ENCODE assay signal across 11 mouse cellular contexts in genomic region chr3:36406340-36406739, GRCm38 (mm10).
DNase-seq lines count a peak whose midpoint lies in the region; ATAC-seq and TF ChIP-seq lines count a peak whose summit lies in the region.
"Had no signal": no experiment of that assay in that cellular context is flagged by ENCODE, and none has a peak within 500 bp of the region (broad histone marks: within the 10 kb centered on the region; RNA-seq: fewer than 3 reads in every experiment).

No protein-coding gene starts in this region.

- intact Hi-C loops in heart, adult 2 months (cut with DNase I), result no loop called here
- intact Hi-C loops in heart, postnatal 25 days (cut with DNase I), result no loop called here

- peaks cover 8% of the 10 kb centered on the region for H3K36me3 ChIP-seq in heart, adult 2 months (ENCODE audit: control insufficient read depth, insufficient read depth, low read length)
- no peaks in the 10 kb centered on the region for H3K36me3 ChIP-seq in heart, embryonic 12.5 days
- H3K36me3 ChIP-seq in lung, postnatal 0 days (ENCODE audit: insufficient read depth, low read length), result no peaks in the 10 kb centered on the region
- H3K36me3 ChIP-seq in kidney, embryonic 14.5 days (ENCODE audit: control insufficient read depth, insufficient read depth, low read length), result no peaks in the 10 kb centered on the region
- H3K36me3 ChIP-seq: G1E; limb, embryonic 12.5 days; midbrain, embryonic 13.5 days had no signal

- H3K27ac ChIP-seq in heart, adult 2 months, result peak overlapping the region; percentile 68
- no peak overlapping the region for H3K27ac ChIP-seq in heart, embryonic 12.5 days (ENCODE audit: poor library complexity, severe bottlenecking)
- H3K27ac ChIP-seq in lung, postnatal 0 days (ENCODE audit: low read length), result no peak overlapping the region
- H3K27ac ChIP-seq in kidney, embryonic 14.5 days (ENCODE audit: low read depth, low read length), result no peak overlapping the region
- H3K27ac ChIP-seq: limb, embryonic 12.5 days; midbrain, embryonic 13.5 days had no signal

- WGBS in heart, adult 2 months, result 34% methylated on average over 2 of the region's 2 CpGs
- 57% methylated on average over 2 of the region's 2 CpGs for WGBS in heart, embryonic 12.5 days
- 40% methylated on average over 2 of the region's 2 CpGs for WGBS in lung, postnatal 0 days
- 74% methylated on average over 2 of the region's 2 CpGs for WGBS in kidney, embryonic 14.5 days

- no peak for TF ChIP-seq CTCF in heart, adult 2 months (IDR thresholded peaks at IDR 0.05)
- TF ChIP-seq CTCF in lung, postnatal 0 days (IDR thresholded peaks at IDR 0.05), result no peak

- no peaks in the 10 kb centered on the region for H3K27me3 ChIP-seq in heart, adult 2 months (ENCODE audit: control insufficient read depth, insufficient read depth, low read length)
- H3K27me3 ChIP-seq in heart, embryonic 12.5 days (replicated peaks), result no peaks in the 10 kb centered on the region
- H3K27me3 ChIP-seq in lung, postnatal 0 days (replicated peaks; ENCODE audit: insufficient read depth, low read length), result no peaks in the 10 kb centered on the region
- H3K27me3 ChIP-seq in kidney, embryonic 14.5 days (ENCODE audit: control insufficient read depth, insufficient read depth, low read length), result no peaks in the 10 kb centered on the region
- H3K27me3 ChIP-seq: limb, embryonic 12.5 days; midbrain, embryonic 13.5 days had no signal

- no peak overlapping the region for H3K4me3 ChIP-seq in heart, adult 2 months
- H3K4me3 ChIP-seq in heart, embryonic 12.5 days, result no peak overlapping the region
- H3K4me3 ChIP-seq in lung, postnatal 0 days (ENCODE audit: low read depth, low read length), result no peak overlapping the region
- no peak overlapping the region for H3K4me3 ChIP-seq in kidney, embryonic 14.5 days (ENCODE audit: low read length)
- H3K4me3 ChIP-seq: limb, embryonic 12.5 days; midbrain, embryonic 13.5 days had no signal

- no peak overlapping the region for H3K9ac ChIP-seq in heart, adult 2 months (ENCODE audit: low read depth, low read length)
- no peak overlapping the region for H3K9ac ChIP-seq in heart, embryonic 12.5 days
- no peak overlapping the region for H3K9ac ChIP-seq in lung, postnatal 0 days (replicated peaks; ENCODE audit: low read depth)
- no peak overlapping the region for H3K9ac ChIP-seq in kidney, embryonic 14.5 days (ENCODE audit: low read depth, low read length)
- H3K9ac ChIP-seq: limb, embryonic 12.5 days; midbrain, embryonic 13.5 days had no signal

- no peak for TF ChIP-seq POLR2A in heart, adult 2 months (IDR thresholded peaks at IDR 0.05; ENCODE audit: insufficient read depth, low read depth, low read length)

- H3K4me2 ChIP-seq in heart, embryonic 12.5 days, result no peak overlapping the region
- H3K4me2 ChIP-seq in lung, postnatal 0 days (replicated peaks; ENCODE audit: low read depth, low read length), result no peak overlapping the region
- H3K4me2 ChIP-seq in kidney, embryonic 14.5 days (replicated peaks; ENCODE audit: low read depth, low read length), result no peak overlapping the region
- H3K4me2 ChIP-seq: limb, embryonic 12.5 days; midbrain, embryonic 13.5 days had no signal

- H3K4me1 ChIP-seq in heart, adult 2 months (ENCODE audit: control insufficient read depth, insufficient read depth, low read length), result no peaks in the 10 kb centered on the region; the same call in 1 of the 2 replicates
- peaks cover 10% of the 10 kb centered on the region; the same call in 1 of the 2 replicates for H3K4me1 ChIP-seq in heart, embryonic 12.5 days (replicated peaks)
- H3K4me1 ChIP-seq in lung, postnatal 0 days (ENCODE audit: insufficient read depth, low read depth, low read length), result no peaks in the 10 kb centered on the region
- no peaks in the 10 kb centered on the region for H3K4me1 ChIP-seq in kidney, embryonic 14.5 days (ENCODE audit: control insufficient read depth, insufficient read depth, low read length)
- H3K4me1 ChIP-seq: limb, embryonic 12.5 days; midbrain, embryonic 13.5 days had no signal

- no peaks in the 10 kb centered on the region for H3K79me2 ChIP-seq in heart, adult 2 months (replicated peaks; ENCODE audit: control insufficient read depth, insufficient read depth, low read length)

- no peaks in the 10 kb centered on the region for H3K9me3 ChIP-seq in heart, embryonic 12.5 days (replicated peaks)
- H3K9me3 ChIP-seq in lung, postnatal 0 days (ENCODE audit: low read length), result no peaks in the 10 kb centered on the region
- no peaks in the 10 kb centered on the region for H3K9me3 ChIP-seq in kidney, embryonic 14.5 days (ENCODE audit: control insufficient read depth, low read length)
- H3K9me3 ChIP-seq: G1E; limb, embryonic 12.5 days; midbrain, embryonic 13.5 days had no signal

- ATAC-seq in heart, embryonic 12.5 days (ENCODE audit: insufficient number of reproducible peaks, low FRiP score), result no peak
- peak; percentile 73 for ATAC-seq in lung, postnatal 0 days
- ATAC-seq in kidney, embryonic 14.5 days (ENCODE audit: low FRiP score, low TSS enrichment), result no peak
- ATAC-seq: midbrain, embryonic 13.5 days had no signal

- TF ChIP-seq EP300 in heart, adult 2 months (IDR thresholded peaks at IDR 0.05; ENCODE audit: insufficient read depth, low read depth, low read length), result no peak
- TF ChIP-seq EP300 in lung, postnatal 0 days (IDR thresholded peaks at IDR 0.05), result no peak

- DNase-seq in heart, adult 2 months, result peak in 1 of 2 experiments; percentile 59
- DNase-seq in lung, postnatal 0 days (ENCODE audit: low spot score), result peak; percentile 58
- DNase-seq in lung, postnatal 25 days (ENCODE audit: low spot score), result no peak
- peak; percentile 51 for DNase-seq in gonadal fat pad, adult 2 months (ENCODE audit: low read depth)
- peak; percentile 18 for DNase-seq in heart, postnatal 25 days (ENCODE audit: low spot score)
- DNase-seq: kidney, postnatal 10 days had no signal
